ENCODE assay signal across 9 mouse cellular contexts in the genomic region with DNA sequence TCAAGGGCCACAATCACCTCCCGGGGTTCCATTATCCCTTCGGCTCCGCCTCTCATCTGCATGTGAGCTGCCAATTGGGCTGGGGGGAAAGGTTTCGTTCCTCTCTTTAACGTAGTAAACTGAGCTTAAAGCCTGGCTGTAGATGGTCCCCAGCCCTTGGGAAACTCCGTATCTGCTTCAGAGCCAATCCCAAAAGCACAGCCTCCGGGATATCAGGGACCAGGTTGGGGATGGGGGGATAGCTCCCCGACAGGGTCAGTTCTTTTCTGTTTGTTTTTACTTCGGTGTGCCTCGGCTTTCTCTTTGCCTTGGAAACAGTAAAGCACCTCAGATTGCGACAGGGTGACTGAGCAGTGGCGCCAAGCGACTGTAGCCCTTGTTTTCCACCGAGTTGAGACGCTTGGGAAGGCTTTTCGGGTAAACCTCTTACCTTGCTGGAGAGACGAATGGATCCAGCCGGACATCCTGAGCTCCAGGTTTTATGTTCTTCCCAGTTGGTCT.
DNase-seq lines count a peak whose midpoint lies in the region; ATAC-seq and TF ChIP-seq lines count a peak whose summit lies in the region.
"Had no signal": no experiment of that assay in that cellular context is flagged by ENCODE, and none has a peak within 500 bp of the region (broad histone marks: within the 10 kb centered on the region; RNA-seq: fewer than 3 reads in every experiment).

No protein-coding gene starts in this region.

- no peaks in the 10 kb centered on the region for H3K9me3 ChIP-seq in embryonic facial prominence, embryonic 10.5 days
- H3K9me3 ChIP-seq in intestine, postnatal 0 days (ENCODE audit: control insufficient read depth) = no peaks in the 10 kb centered on the region
- H3K9me3 ChIP-seq in neural tube, embryonic 15.5 days (replicated peaks) = no peaks in the 10 kb centered on the region

- peaks cover 27% of the 10 kb centered on the region for H3K4me1 ChIP-seq in embryonic facial prominence, embryonic 10.5 days
- H3K4me1 ChIP-seq in intestine, postnatal 0 days (replicated peaks; ENCODE audit: control insufficient read depth, insufficient read depth, low read length) = no peaks in the 10 kb centered on the region
- H3K4me1 ChIP-seq in neural tube, embryonic 15.5 days = peaks cover 8% of the 10 kb centered on the region; the same call in 1 of the 2 replicates

- no peak for DNase-seq in layer of hippocampus, adult 2 months (ENCODE audit: low spot score in 2 of 2)
- no peak for DNase-seq in layer of hippocampus, postnatal 10 days (ENCODE audit: low spot score in 2 of 2)
- DNase-seq in embryonic facial prominence, embryonic 10.5 days (ENCODE audit: low spot score) = peak; percentile 41
- DNase-seq in frontal cortex, postnatal 10 days (ENCODE audit: low spot score in 2 of 2) = no peak
- DNase-seq in left cerebral cortex, postnatal 10 days (ENCODE audit: extremely low spot score in 1 of 2, low spot score in 2 of 2) = no peak
- DNase-seq: lung, postnatal 14 days had no signal

- no peak overlapping the region for H3K27ac ChIP-seq in layer of hippocampus, adult 2 months
- peak overlapping the region; percentile 45; the same call in 1 of the 2 replicates for H3K27ac ChIP-seq in embryonic facial prominence, embryonic 10.5 days (replicated peaks)
- no peak overlapping the region for H3K27ac ChIP-seq in intestine, postnatal 0 days (ENCODE audit: low read depth, low read length)
- H3K27ac ChIP-seq in neural tube, embryonic 15.5 days (replicated peaks) = no peak overlapping the region

- no peaks in the 10 kb centered on the region for H3K36me3 ChIP-seq in embryonic facial prominence, embryonic 10.5 days (replicated peaks)
- H3K36me3 ChIP-seq in intestine, postnatal 0 days (ENCODE audit: control insufficient read depth, insufficient read depth) = no peaks in the 10 kb centered on the region
- H3K36me3 ChIP-seq in neural tube, embryonic 15.5 days = no peaks in the 10 kb centered on the region

- 1% methylated on average over 18 of the region's 18 CpGs for WGBS in embryonic facial prominence, embryonic 10.5 days
- 1% methylated on average over 18 of the region's 18 CpGs for WGBS in intestine, postnatal 0 days
- WGBS in neural tube, embryonic 15.5 days = under 1% methylated on average over 18 of the region's 18 CpGs

- peaks cover 46% of the 10 kb centered on the region for H3K27me3 ChIP-seq in embryonic facial prominence, embryonic 10.5 days (replicated peaks; ENCODE audit: low read depth, poor library complexity, severe bottlenecking)
- 0 out of 2 replicates have a peak, but pooled peaks cover 3% of the 10 kb centered on the region for H3K27me3 ChIP-seq in intestine, postnatal 0 days (replicated peaks; ENCODE audit: control insufficient read depth, insufficient read depth, low read length)
- peaks cover 30% of the 10 kb centered on the region for H3K27me3 ChIP-seq in neural tube, embryonic 15.5 days (replicated peaks)

- ATAC-seq in intestine, postnatal 0 days = no peak
- ATAC-seq in neural tube, embryonic 15.5 days (ENCODE audit: low FRiP score) = no peak
- ATAC-seq in activated CD4-positive, CD25-positive, alpha-beta regulatory T cell, adult 4 months = no peak

- H3K4me2 ChIP-seq in intestine, postnatal 0 days (replicated peaks; ENCODE audit: low read depth) = peak overlapping the region; percentile 61
- peak overlapping the region; percentile 61 for H3K4me2 ChIP-seq in neural tube, embryonic 15.5 days

- no peak overlapping the region for H3K9ac ChIP-seq in intestine, postnatal 0 days (ENCODE audit: low read depth, low read length)
- 0 out of 2 replicates have a peak overlapping the region, but pooled peaks have one; percentile 26 for H3K9ac ChIP-seq in neural tube, embryonic 15.5 days (replicated peaks)

- TF ChIP-seq CTCF in layer of hippocampus, adult 2 months (conservative IDR thresholded peaks at IDR 0.05) = no peak
- TF ChIP-seq CTCF in intestine, postnatal 0 days (IDR thresholded peaks at IDR 0.05; ENCODE audit: low read depth) = no peak

- H3K4me3 ChIP-seq in layer of hippocampus, adult 2 months = peak overlapping the region; percentile 17; the same call in 1 of the 2 replicates
- H3K4me3 ChIP-seq in embryonic facial prominence, embryonic 10.5 days = peak overlapping the region; percentile 51
- H3K4me3 ChIP-seq in intestine, postnatal 0 days (ENCODE audit: low read depth, low read length) = peak overlapping the region; percentile 32
- H3K4me3 ChIP-seq in neural tube, embryonic 15.5 days (replicated peaks) = peak overlapping the region; percentile 27

- intact Hi-C loops in left cerebral cortex, postnatal 10 days (cut with DNase I) = no loop called here
